Mouse (Mus musculus): ENCODE results near the gene Fbp2. TPM values are rescaled to one million over a fixed set of nuclear protein-coding genes. Genes with fewer than 3 reads are reported as not detected.
"Not testable (repeated sequence)": the region's sequence is repeated elsewhere in the genome, so short reads cannot be mapped to it uniquely, and the experiment has no call there.

Gene Fbp2
- total and polyA plus RNA-seq, 3 experiments, result 0.13 to 0.16 TPM; not detected in 1

- H3K4me2 ChIP-seq (ENCODE audit: insufficient read depth, low read depth, poor library complexity, severe bottlenecking), result no peak overlapping the region
- no peaks in the 10 kb centered on the region for H3K4me1 ChIP-seq (ENCODE audit: control insufficient read depth in 1 of 2, insufficient read depth in 2 of 2)
- no peak overlapping the region for H3K27ac ChIP-seq (ENCODE audit: insufficient read depth, low read depth)
- in situ Hi-C loops (cut with MboI; ENCODE audit: low pct_ligation_motif_present, low pct_unique_long_range_greater_than_20kb, low sequenced_read_pairs) (no loop called here), dilution Hi-C loops (cut with MboI; ENCODE audit: extremely low pct_ligation_motif_present, extremely low pct_unique_long_range_greater_than_20kb, low sequenced_read_pairs) (no loop called here)
- no peaks in the 10 kb centered on the region for H3K36me3 ChIP-seq (replicated peaks in 1 of 2; ENCODE audit: control insufficient read depth in 1 of 2, insufficient read depth in 1 of 2, low read length in 1 of 2)
- no peak for DNase-seq (ENCODE audit: extremely low read depth)
- H3K9ac ChIP-seq (ENCODE audit: insufficient read depth, low read depth), result no peak overlapping the region
- no peaks in the 10 kb centered on the region for H3K79me2 ChIP-seq (replicated peaks; ENCODE audit: control insufficient read depth, extremely low read depth, insufficient read depth, poor library complexity, severe bottlenecking)
- no peaks in the 10 kb centered on the region for H3K9me3 ChIP-seq (replicated peaks; ENCODE audit: low read length)
- no peaks in the 10 kb centered on the region for H3K27me3 ChIP-seq (replicated peaks)
- H3K4me3 ChIP-seq (replicated peaks in 1 of 3; ENCODE audit: low read depth in 2 of 3, low read length in 2 of 3, poor library complexity in 1 of 3), result no peak overlapping the region
- TF ChIP-seq MAFK (IDR thresholded peaks at IDR 0.05; ENCODE audit: insufficient replicate concordance, low read length) (no peak), MXI1 (IDR thresholded peaks at IDR 0.05; ENCODE audit: low read depth, low read length) (no peak), JUN (IDR thresholded peaks at IDR 0.05; ENCODE audit: insufficient read depth, low read depth, low read length) (no peak), MYC (IDR thresholded peaks at IDR 0.05; ENCODE audit: low read depth, low read length) (no peak), SMC3 (IDR thresholded peaks at IDR 0.05; ENCODE audit: low read depth, low read length) (no peak), MEF2A (IDR thresholded peaks at IDR 0.05; ENCODE audit: borderline replicate concordance, low read depth, low read length) (no peak), NRF1 (IDR thresholded peaks at IDR 0.05; ENCODE audit: low read depth, low read length) (no peak), SIN3A (IDR thresholded peaks at IDR 0.05; ENCODE audit: low read length) (no peak), BHLHE40 (IDR thresholded peaks at IDR 0.05; ENCODE audit: low read depth, low read length) (no peak), CTCF (conservative IDR thresholded peaks at IDR 0.05 in 1 of 2, IDR thresholded peaks at IDR 0.05 in 1 of 2; ENCODE audit: low read depth in 2 of 2, low read length in 2 of 2) (no peak), E2F4 (IDR thresholded peaks at IDR 0.05; ENCODE audit: insufficient replicate concordance, low read depth, low read length) (no peak)
Measured at GRCm38 (mm10) chr13:62833341-62833740, 24.9 kb downstream of the Fbp2 start.

- Histone ChIP-seq H3K9me3 (replicated peaks; ENCODE audit: low read length) (no peaks in the 10 kb centered on the region), H3K4me2 (ENCODE audit: insufficient read depth, low read depth, poor library complexity, severe bottlenecking) (no peak overlapping the region), H3K36me3 (replicated peaks in 1 of 2; ENCODE audit: control insufficient read depth in 1 of 2, insufficient read depth in 1 of 2, low read length in 1 of 2) (no peaks in the 10 kb centered on the region), H3K79me2 (replicated peaks; ENCODE audit: control insufficient read depth, extremely low read depth, insufficient read depth, poor library complexity, severe bottlenecking) (no peaks in the 10 kb centered on the region), H3K4me3 (replicated peaks in 1 of 3; ENCODE audit: low read depth in 2 of 3, low read length in 2 of 3, poor library complexity in 1 of 3) (no peak overlapping the region), H3K27ac (ENCODE audit: insufficient read depth, low read depth) (no peak overlapping the region), H3K9ac (ENCODE audit: insufficient read depth, low read depth) (no peak overlapping the region), H3K27me3 (replicated peaks) (no peaks in the 10 kb centered on the region), H3K4me1 (ENCODE audit: control insufficient read depth in 1 of 2, insufficient read depth in 2 of 2) (no peaks in the 10 kb centered on the region)
- in situ Hi-C loops (cut with MboI; ENCODE audit: low pct_ligation_motif_present, low pct_unique_long_range_greater_than_20kb, low sequenced_read_pairs) (no loop called here), dilution Hi-C loops (cut with MboI; ENCODE audit: extremely low pct_ligation_motif_present, extremely low pct_unique_long_range_greater_than_20kb, low sequenced_read_pairs) (no loop called here)
- TF ChIP-seq SIN3A (IDR thresholded peaks at IDR 0.05; ENCODE audit: low read length) (no peak), RAD21 (IDR thresholded peaks at IDR 0.05; ENCODE audit: low read depth, low read length) (no peak), POLR2AphosphoS2 (IDR thresholded peaks at IDR 0.05; ENCODE audit: low read depth, low read length) (no peak), CHD1 (IDR thresholded peaks at IDR 0.05; ENCODE audit: low read depth, low read length) (no peak), NRF1 (IDR thresholded peaks at IDR 0.05; ENCODE audit: low read depth, low read length) (no peak), MEF2A (IDR thresholded peaks at IDR 0.05; ENCODE audit: borderline replicate concordance, low read depth, low read length) (no peak), ZNF384 (IDR thresholded peaks at IDR 0.05; ENCODE audit: low read depth, low read length) (no peak), ETS1 (conservative IDR thresholded peaks at IDR 0.05; ENCODE audit: low read depth, low read length) (no peak), NELFE (IDR thresholded peaks at IDR 0.05; ENCODE audit: low read depth, low read length) (no peak), TCF12 (IDR thresholded peaks at IDR 0.05; ENCODE audit: low read depth, low read length) (no peak), JUN (IDR thresholded peaks at IDR 0.05; ENCODE audit: insufficient read depth, low read depth, low read length) (no peak), POLR2A (IDR thresholded peaks at IDR 0.05; ENCODE audit: low read depth, low read length) (no peak)
- DNase-seq (ENCODE audit: extremely low read depth), result no peak
Measured at GRCm38 (mm10) chr13:62832239-62832638, 26.0 kb downstream of the Fbp2 start.

- dilution Hi-C loops (cut with MboI; ENCODE audit: extremely low pct_ligation_motif_present, extremely low pct_unique_long_range_greater_than_20kb, low sequenced_read_pairs); H3K9me3 ChIP-seq (replicated peaks; ENCODE audit: low read length); in situ Hi-C loops (cut with MboI; ENCODE audit: low pct_ligation_motif_present, low pct_unique_long_range_greater_than_20kb, low sequenced_read_pairs); H3K4me2 ChIP-seq (ENCODE audit: insufficient read depth, low read depth, poor library complexity, severe bottlenecking); H3K79me2 ChIP-seq (replicated peaks; ENCODE audit: control insufficient read depth, extremely low read depth, insufficient read depth, poor library complexity, severe bottlenecking); H3K27me3 ChIP-seq (replicated peaks); H3K4me1 ChIP-seq (ENCODE audit: control insufficient read depth in 1 of 2, insufficient read depth in 2 of 2); H3K9ac ChIP-seq (ENCODE audit: insufficient read depth, low read depth); H3K27ac ChIP-seq (ENCODE audit: insufficient read depth, low read depth); H3K36me3 ChIP-seq (replicated peaks in 1 of 2; ENCODE audit: control insufficient read depth in 1 of 2, insufficient read depth in 1 of 2, low read length in 1 of 2); DNase-seq (ENCODE audit: extremely low read depth); H3K4me3 ChIP-seq (replicated peaks in 1 of 3; ENCODE audit: low read depth in 2 of 3, low read length in 2 of 3, poor library complexity in 1 of 3): not testable (repeated sequence)
Measured at GRCm38 (mm10) chr13:62815705-62816104, 42.5 kb downstream of the Fbp2 start.
